Mouse (Mus musculus): ENCODE data around the gene Clec4a1.

Gene Clec4a1

GRCm38 (mm10) chr6:122921451-122921850 lies at the start of gene Clec4a1:
TSS of gene Clec4a1 (plus strand) at chr6:122921848.
- in situ Hi-C loops (cut with MboI; ENCODE audit: unreplicated experiment in 2 of 2), result no loop called here

GRCm38 (mm10) chr6:122872800-122873199 lies 48.8 kb upstream of the Clec4a1 start:
- in situ Hi-C loops (cut with MboI; ENCODE audit: unreplicated experiment in 2 of 2), result loop anchor here (5.0 to 10.0 kb wide), 6 partner anchors 50 to 1092 kb away; partner anchors contain the start of genes Apobec1 (in 2 of the 2) and Foxj2 (in 1 of the 2)

GRCm38 (mm10) chr6:122873871-122874719 lies 47.6 kb upstream of the Clec4a1 start, which contains the start of gene Necap1:
TSS of gene Necap1 (plus strand) at chr6:122874474.
- in situ Hi-C loops (cut with MboI; ENCODE audit: unreplicated experiment in 2 of 2), result loop anchor here (5.0 to 10.0 kb wide), 6 partner anchors 52 to 1091 kb away; partner anchors contain the start of genes Apobec1 (in 2 of the 2) and Foxj2 (in 1 of the 2)

GRCm38 (mm10) chr6:122874720-122875389 lies 46.8 kb upstream of the Clec4a1 start:
- in situ Hi-C loops (cut with MboI; ENCODE audit: unreplicated experiment in 2 of 2), result loop anchor here (5.0 to 10.0 kb wide), 8 partner anchors 53 to 1502 kb away; partner anchors contain the start of genes Apobec1 (in 2 of the 2) and Foxj2 (in 1 of the 2)

GRCm38 (mm10) chr6:122879141-122879735 lies 42.4 kb upstream of the Clec4a1 start:
- in situ Hi-C loops (cut with MboI; ENCODE audit: unreplicated experiment in 2 of 2), result loop anchor here (5.0 to 10.0 kb wide), 4 partner anchors 274 to 1498 kb away; partner anchors contain the start of gene Apobec1 (in 1 of the 2)

GRCm38 (mm10) chr6:122879781-122880505 lies 41.7 kb upstream of the Clec4a1 start:
- in situ Hi-C loops (cut with MboI; ENCODE audit: unreplicated experiment in 2 of 2), result loop anchor here (5.0 to 10.0 kb wide), 4 partner anchors 275 to 1497 kb away; partner anchors contain the start of gene Apobec1 (in 1 of the 2)

GRCm38 (mm10) chr6:122881287-122881686 lies 40.4 kb upstream of the Clec4a1 start:
- in situ Hi-C loops (cut with MboI; ENCODE audit: unreplicated experiment in 2 of 2), result no loop called here

GRCm38 (mm10) chr6:122883603-122884002 lies 38.0 kb upstream of the Clec4a1 start:
- in situ Hi-C loops (cut with MboI; ENCODE audit: unreplicated experiment in 2 of 2), result no loop called here

- in situ Hi-C loops (cut with MboI; ENCODE audit: unreplicated experiment in 2 of 2), result no loop called here
Observed at GRCm38 (mm10) chr6:122889599-122889998, 32.0 kb upstream of the Clec4a1 start.

GRCm38 (mm10) chr6:122892442-122893049 lies 29.1 kb upstream of the Clec4a1 start:
- in situ Hi-C loops (cut with MboI; ENCODE audit: unreplicated experiment in 2 of 2), result loop anchor here (5.0 to 10.0 kb wide), 4 partner anchors 1040 to 1375 kb away; no protein-coding TSS in a partner anchor

GRCm38 (mm10) chr6:122919922-122920321 lies 1.7 kb upstream of the Clec4a1 start:
- in situ Hi-C loops (cut with MboI; ENCODE audit: unreplicated experiment in 2 of 2), result no loop called here

GRCm38 (mm10) chr6:122934845-122935244 lies 13.2 kb downstream of the Clec4a1 start:
- in situ Hi-C loops (cut with MboI; ENCODE audit: unreplicated experiment in 2 of 2), result no loop called here

- in situ Hi-C loops (cut with MboI; ENCODE audit: unreplicated experiment in 2 of 2), result no loop called here
Observed at GRCm38 (mm10) chr6:122939618-122940017, 18.0 kb downstream of the Clec4a1 start.

GRCm38 (mm10) chr6:122946760-122947159 lies 25.1 kb downstream of the Clec4a1 start:
- in situ Hi-C loops (cut with MboI; ENCODE audit: unreplicated experiment in 2 of 2), result no loop called here

- in situ Hi-C loops (cut with MboI; ENCODE audit: unreplicated experiment in 2 of 2), result no loop called here
Observed at GRCm38 (mm10) chr6:122952401-122952800, 30.8 kb downstream of the Clec4a1 start, which contains the start of gene Clec4a3. TSS of gene Clec4a3 (plus strand) at chr6:122952515.

- in situ Hi-C loops (cut with MboI; ENCODE audit: unreplicated experiment in 2 of 2), result no loop called here
Observed at GRCm38 (mm10) chr6:122964562-122964961, 42.9 kb downstream of the Clec4a1 start.

GRCm38 (mm10) chr6:122969048-122969447 lies 47.4 kb downstream of the Clec4a1 start:
- in situ Hi-C loops (cut with MboI; ENCODE audit: unreplicated experiment in 2 of 2), result no loop called here
